Mouse (Mus musculus): ENCODE data around the gene Golph3.

DNA sequence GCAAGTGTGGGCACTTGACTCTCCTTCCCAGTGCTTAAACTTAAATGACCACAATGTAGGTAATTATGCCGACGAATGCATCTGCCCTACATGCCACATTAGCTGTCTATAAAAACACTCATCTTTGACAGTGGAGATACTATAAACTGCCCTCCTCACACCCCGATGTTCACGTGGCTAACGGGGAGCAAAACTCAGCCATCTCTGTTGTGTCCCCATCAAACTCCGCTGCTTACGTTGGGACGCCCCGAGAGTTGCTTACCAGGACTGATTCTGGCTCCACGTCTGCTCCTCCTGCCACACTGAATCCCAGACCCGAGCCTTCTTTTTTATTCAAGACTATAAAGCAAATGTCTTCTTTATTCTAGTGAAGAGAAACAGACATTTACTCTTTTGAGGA is 47.1 kb downstream of the Golph3 start:
- TF ChIP-seq MYOG (IDR thresholded peaks at IDR 0.05; ENCODE audit: control insufficient read depth in 1 of 3, insufficient read depth in 1 of 3, insufficient read length in 2 of 3, low read depth in 2 of 3) (no peak), MYOD1 (IDR thresholded peaks at IDR 0.05; ENCODE audit: control insufficient read depth in 1 of 3, insufficient read length in 2 of 3, low read depth in 2 of 3) (no peak), USF1 (IDR thresholded peaks at IDR 0.05; ENCODE audit: low read depth) (no peak)

Measured in myocyte (in vitro differentiated cells).